Mouse (Mus musculus) v-Abl transformed pro-B cells (cell line): ENCODE results near the gene Fibcd1.

ENCODE experiments used
- in situ Hi-C, 2 experiments: fragments of 400-800 bp; cut with MboI; formaldehyde crosslinking; loops; one replicate each; pipeline ENCODE4 v1.15.1; 2025; ENCODE audit not compliant: unreplicated experiment in 2 of 2

Fibcd1 gene

GRCm38 (mm10) chr2:31779258-31779657, 66.5 kb downstream of the Fibcd1 start:
- in situ Hi-C loops = loop anchor here in 1 of 2 experiments (10.0 kb wide), 1 partner anchor 54 kb away; no protein-coding TSS in a partner anchor

- in situ Hi-C loops = loop anchor here in 1 of 2 experiments (10.0 kb wide), 1 partner anchor 52 kb away; no protein-coding TSS in a partner anchor
Observed at GRCm38 (mm10) chr2:31776479-31776878, 69.3 kb downstream of the Fibcd1 start.

DNA sequence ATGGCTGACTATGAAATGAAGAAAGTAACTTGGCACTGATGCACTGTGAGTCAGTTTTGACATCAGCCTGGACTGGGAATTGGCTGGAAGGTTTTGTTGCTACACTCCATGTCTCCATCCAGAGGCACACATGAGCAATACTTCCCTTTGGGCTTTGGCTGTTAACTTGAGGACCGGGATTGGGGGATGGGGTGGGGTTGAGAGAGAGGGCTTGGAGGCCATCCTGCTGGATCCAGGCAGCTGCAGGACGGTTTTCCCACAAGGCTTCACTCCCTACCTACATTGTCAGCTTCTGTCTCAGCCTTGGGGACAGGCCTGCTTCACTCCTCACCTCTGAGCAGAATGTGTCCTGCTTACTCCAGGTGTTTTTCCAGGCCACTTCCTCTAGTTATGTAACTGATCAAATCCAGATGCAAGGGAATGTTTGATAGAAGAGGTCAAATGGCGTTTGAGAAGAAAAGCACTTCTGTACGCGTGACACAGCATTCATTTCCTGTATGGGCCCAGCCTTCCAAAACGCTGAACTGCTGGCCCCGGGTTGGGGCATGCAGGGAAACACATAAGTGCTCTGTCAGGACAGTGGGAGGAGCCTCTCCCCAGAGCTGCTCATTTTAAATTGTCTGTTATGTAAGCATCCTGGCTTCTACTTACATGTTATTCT, 74.9 kb downstream of the Fibcd1 start:
- in situ Hi-C loops = loop anchor here in 1 of 2 experiments (10.0 kb wide), 1 partner anchor 46 kb away; no protein-coding TSS in a partner anchor

GRCm38 (mm10) chr2:31769631-31770111, 76.1 kb downstream of the Fibcd1 start:
- in situ Hi-C loops = loop anchor here in 1 of 2 experiments (10.0 kb wide), 1 partner anchor 45 kb away; no protein-coding TSS in a partner anchor

DNA sequence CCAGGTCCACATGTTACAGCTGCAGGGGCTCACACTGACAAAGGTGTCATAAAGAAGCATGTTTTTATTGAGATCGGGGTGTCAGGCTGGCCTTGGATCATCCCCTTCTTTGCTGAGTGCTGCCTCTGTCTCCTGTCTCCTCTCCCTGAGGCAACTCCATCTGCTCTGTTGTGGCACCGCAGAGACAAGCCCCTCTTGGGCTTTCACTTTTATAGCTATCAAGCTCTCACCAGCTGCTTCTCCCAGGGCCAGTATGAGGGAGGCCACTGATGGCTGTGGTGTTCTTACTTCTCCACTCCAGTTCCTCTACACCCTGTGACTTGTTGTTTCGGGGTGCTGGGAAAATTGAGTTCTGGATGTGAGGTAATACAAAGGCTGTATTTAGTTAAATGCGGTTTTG, 76.7 kb downstream of the Fibcd1 start:
- in situ Hi-C loops = no loop called here

- in situ Hi-C loops = no loop called here
Observed at GRCm38 (mm10) chr2:31767815-31768214, 78.0 kb downstream of the Fibcd1 start.

DNA sequence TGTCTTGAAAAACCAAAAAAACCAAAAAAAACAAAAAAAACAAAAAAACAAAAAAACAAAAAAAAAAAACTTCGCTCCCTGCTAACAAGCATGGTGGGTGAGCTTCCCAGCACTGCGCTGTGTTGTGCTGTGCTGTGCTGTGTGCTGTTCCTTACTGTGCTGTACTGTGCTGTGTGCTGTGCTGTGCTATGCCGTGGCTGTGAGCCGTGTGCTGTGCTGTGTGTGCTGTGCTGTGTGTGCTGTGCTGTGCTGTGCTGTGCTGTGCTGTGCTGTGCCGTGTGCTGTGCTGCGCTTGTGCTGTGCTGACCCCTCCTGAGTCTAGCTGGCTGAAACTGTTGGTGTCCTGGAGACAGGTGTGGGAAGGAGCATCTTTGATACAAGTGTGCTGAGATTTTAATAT, 78.7 kb downstream of the Fibcd1 start:
- in situ Hi-C loops = no loop called here
